Mouse (Mus musculus) forebrain, embryonic 16.5 days (tissue): Measurements from ENCODE around the gene Tradd. TPM values are rescaled to one million over a fixed set of nuclear protein-coding genes. Genes with fewer than 3 reads are reported as not detected.
"Not testable (repeated sequence)": the region's sequence is repeated elsewhere in the genome, so short reads cannot be mapped to it uniquely, and the experiment has no call there.

Experiments
- ATAC-seq: fragments of 200-750 bp; cut with Nextera tagmentation; 2 replicates; pipeline ENCODE4 v1.8.0; 2017; ENCODE audit warnings: mild to moderate bottlenecking, moderate library complexity
- H3K27ac ChIP-seq: fragments of 300-500 bp; sonication (generic); 2 replicates; pipeline ENCODE4 v1.5.1; 2014; ENCODE audit warnings: low read length, control low read depth
- H3K27me3 ChIP-seq: fragments of 300-500 bp; sonication (generic); replicated peaks from 2 replicates; pipeline ENCODE4 v1.6.1; 2014; ENCODE audit warnings: low read length; ENCODE audit not compliant: control insufficient read depth, insufficient read depth
- H3K36me3 ChIP-seq: fragments of 300-500 bp; sonication (generic); 2 replicates; pipeline ENCODE4 v1.6.1; 2014; ENCODE audit not compliant: control insufficient read depth, insufficient read depth
- H3K4me1 ChIP-seq: fragments of 300-500 bp; sonication (generic); replicated peaks from 2 replicates; pipeline ENCODE4 v1.6.1; 2014; ENCODE audit warnings: low read length; ENCODE audit not compliant: control insufficient read depth, insufficient read depth
- H3K4me2 ChIP-seq: fragments of 300-500 bp; sonication (generic); 2 replicates; pipeline ENCODE4 v1.6.1; 2014; ENCODE audit warnings: mild to moderate bottlenecking, low read length, control low read depth
- H3K4me3 ChIP-seq: fragments of 300-500 bp; sonication (generic); replicated peaks from 2 replicates; pipeline ENCODE4 v1.5.1; 2014; ENCODE audit warnings: mild to moderate bottlenecking, low read length, control low read depth
- H3K9ac ChIP-seq: fragments of 300-500 bp; sonication (generic); replicated peaks from 2 replicates; pipeline ENCODE4 v1.6.1; 2014; ENCODE audit warnings: low read depth, low read length, control low read depth
- H3K9me3 ChIP-seq: fragments of 300-500 bp; sonication (generic); 2 replicates; pipeline ENCODE4 v1.6.1; 2016; ENCODE audit warnings: low read length; ENCODE audit not compliant: control insufficient read depth
- WGBS: fragments of 180-500 bp; shearing (Covaris S2); extraction: QIAGEN DNeasy Blood & Tissue Kit; methylation state at CpG from one replicate; pipeline ENCODE4 v1.1.7; 2014; 5-methylcytosine and 5-hydroxymethylcytosine counted together
- polyA plus RNA-seq: library from polyadenylated mRNA; unstranded; fragments of >200 nt; fragmentation: Nextera tagmentation; extraction: Ambion mirVana; gene quantifications from 2 replicates; pipeline ENCODE4 v1.2.1, GENCODE M21; 2015

The Tradd gene
- polyA plus RNA-seq, 1 experiment from 2014 or later, result 27.3 TPM

DNA sequence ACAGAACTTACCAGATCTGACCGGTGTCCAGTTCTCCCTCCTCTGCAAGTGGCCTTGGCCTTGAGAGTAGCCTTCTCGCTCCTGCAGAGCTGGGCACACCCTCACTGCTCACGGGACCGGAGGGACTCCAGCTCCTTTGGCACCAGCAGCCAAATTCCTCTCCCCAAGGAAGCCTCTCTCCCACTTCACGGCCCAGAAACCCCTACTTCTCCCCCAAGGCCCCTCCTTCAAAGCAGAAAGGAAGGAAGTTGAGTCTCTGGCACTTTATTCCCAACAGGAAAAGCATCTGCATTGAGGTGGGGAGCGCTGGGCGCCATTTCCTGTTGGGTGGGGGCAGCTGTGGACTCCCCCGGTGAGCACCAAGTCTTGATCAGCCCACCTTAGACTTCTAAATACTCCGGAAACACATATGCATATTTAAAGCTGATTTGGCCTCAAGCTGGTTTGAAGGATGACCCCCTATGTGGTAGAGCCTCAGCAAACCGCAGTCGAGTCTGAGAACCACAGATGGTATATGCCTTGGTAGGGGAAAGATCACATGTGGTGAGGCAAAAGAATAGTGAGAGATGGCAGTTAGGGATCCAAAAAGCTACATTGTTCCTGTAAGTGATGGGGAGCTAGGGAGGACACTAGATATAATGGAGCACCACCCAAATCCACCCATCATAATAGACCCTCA, 31.6 kb upstream of the Tradd start, which contains the start of gene Exoc3l:
TSS of gene Exoc3l (minus strand) at position 207 of the 679 bp plus-strand sequence.
- 76% methylated on average over 11 of the region's 11 CpGs for WGBS
- Histone ChIP-seq H3K9ac (no peak within 1 kb of the TSS), H3K27ac (no peak within 1 kb of the TSS), H3K9me3 (no peaks in the 10 kb centered on the region), H3K36me3 (peaks cover 9% of the 10 kb centered on the region), H3K27me3 (no peaks in the 10 kb centered on the region), H3K4me3 (no peak within 1 kb of the TSS; the same call in 1 of the 2 replicates), H3K4me2 (peak within 1 kb of the TSS; percentile 89), H3K4me1 (peaks cover 20% of the 10 kb centered on the region)
- ATAC-seq, result no peak

DNA sequence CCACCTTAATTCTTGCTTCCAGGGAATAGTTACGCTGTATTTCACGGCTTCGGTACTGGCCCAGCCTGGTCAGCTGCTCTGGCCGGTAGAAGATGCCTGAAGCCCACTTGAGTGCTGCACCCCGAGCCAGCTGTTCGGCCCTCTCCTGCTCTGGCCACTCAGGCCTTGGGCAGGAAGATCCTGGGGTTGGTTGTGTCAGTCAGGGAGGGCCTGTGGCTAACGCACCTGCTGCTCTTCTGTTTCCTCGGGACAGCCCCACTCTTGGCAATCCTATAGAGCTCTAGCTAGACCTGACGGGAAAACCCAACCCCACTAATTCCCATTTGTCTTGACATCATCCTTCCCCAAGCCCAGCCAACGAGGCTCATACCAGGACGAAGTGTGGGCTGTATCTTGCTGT, 30.8 kb upstream of the Tradd start:
- H3K27me3 ChIP-seq, result no peaks in the 10 kb centered on the region
- peaks cover 6% of the 10 kb centered on the region for H3K36me3 ChIP-seq
- no peak overlapping the region for H3K4me3 ChIP-seq
- 74% methylated on average over 11 of the region's 11 CpGs for WGBS
- no peaks in the 10 kb centered on the region for H3K9me3 ChIP-seq
- peaks cover 27% of the 10 kb centered on the region for H3K4me1 ChIP-seq
- ATAC-seq, result no peak
- H3K27ac ChIP-seq, result no peak overlapping the region
- H3K9ac ChIP-seq, result no peak overlapping the region
- H3K4me2 ChIP-seq, result no peak overlapping the region

DNA sequence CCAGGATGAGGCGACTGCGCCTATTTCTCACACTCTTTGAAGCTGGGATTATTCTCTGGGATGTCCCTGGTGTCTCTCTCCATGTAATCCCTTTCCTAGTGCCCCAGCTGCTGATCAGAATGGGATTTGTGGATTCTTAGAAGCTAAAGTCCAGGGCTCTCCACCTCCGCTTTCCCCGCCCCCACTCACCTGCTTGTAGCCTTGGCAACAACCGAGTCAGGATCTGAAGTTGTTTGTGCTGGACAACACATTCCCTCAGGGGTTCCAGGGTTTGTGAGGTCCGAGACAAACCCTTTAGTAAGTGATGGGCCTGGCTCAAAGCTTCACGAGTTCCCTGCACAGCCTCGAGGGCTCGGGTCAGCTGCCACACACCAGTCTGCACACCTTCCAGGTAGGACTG, 30.4 kb upstream of the Tradd start:
- Histone ChIP-seq H3K27ac (no peak overlapping the region), H3K9ac (no peak overlapping the region), H3K4me1 (peaks cover 32% of the 10 kb centered on the region), H3K4me2 (no peak overlapping the region), H3K4me3 (no peak overlapping the region), H3K9me3 (no peaks in the 10 kb centered on the region), H3K36me3 (peaks cover 1% of the 10 kb centered on the region), H3K27me3 (no peaks in the 10 kb centered on the region)
- no peak for ATAC-seq
- WGBS, result 65% methylated on average over 9 of the region's 9 CpGs

DNA sequence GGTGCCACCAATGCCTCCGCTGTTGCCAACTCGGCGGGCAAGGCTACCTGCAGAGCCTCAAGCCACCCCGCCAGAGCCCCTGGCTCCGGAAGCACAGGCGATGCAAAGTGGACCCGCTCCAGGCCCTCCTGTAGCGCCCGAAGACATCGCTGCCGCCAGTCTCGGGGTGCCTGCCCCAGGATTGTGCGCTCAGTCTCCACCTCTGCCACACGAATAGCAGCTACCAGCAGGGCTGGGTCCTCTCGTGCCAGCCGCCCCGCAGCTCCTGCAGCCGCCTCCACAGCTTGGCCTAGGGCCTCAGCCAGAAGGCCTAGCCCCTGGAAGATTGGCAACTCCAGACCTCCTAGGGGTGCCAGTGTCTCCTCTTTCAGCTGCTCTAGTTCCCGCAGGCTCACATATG, 29.0 kb upstream of the Tradd start:
- 69% methylated on average over 19 of the region's 19 CpGs for WGBS
- Histone ChIP-seq H3K4me2 (no peak overlapping the region), H3K9ac (no peak overlapping the region), H3K9me3 (no peaks in the 10 kb centered on the region), H3K36me3 (no peaks in the 10 kb centered on the region), H3K27ac (no peak overlapping the region), H3K4me3 (no peak overlapping the region), H3K4me1 (peaks cover 26% of the 10 kb centered on the region), H3K27me3 (no peaks in the 10 kb centered on the region)
- ATAC-seq, result no peak

DNA sequence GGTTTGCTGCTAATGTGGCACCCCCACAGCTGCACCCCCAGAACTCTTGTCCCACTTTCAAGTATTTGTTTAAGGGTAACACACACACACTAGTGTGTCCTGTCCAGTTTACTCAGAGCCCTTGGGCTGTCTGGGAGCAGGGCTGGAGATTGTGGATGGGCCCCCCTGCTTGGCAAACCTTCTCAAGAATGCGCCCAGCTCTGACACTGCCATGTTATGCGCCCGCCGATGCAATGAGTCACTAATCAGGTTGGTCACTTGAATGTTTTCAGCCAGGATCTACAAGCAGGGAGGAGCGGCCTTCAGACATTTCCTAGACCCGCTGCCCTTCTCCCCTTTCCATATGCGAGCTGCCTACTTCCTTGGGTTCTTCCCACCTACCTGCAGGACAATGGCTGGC, 28.1 kb upstream of the Tradd start:
- Histone ChIP-seq H3K27me3 (no peaks in the 10 kb centered on the region), H3K9me3 (no peaks in the 10 kb centered on the region), H3K4me1 (peaks cover 31% of the 10 kb centered on the region), H3K4me2 (no peak overlapping the region), H3K36me3 (no peaks in the 10 kb centered on the region), H3K4me3 (no peak overlapping the region), H3K27ac (no peak overlapping the region), H3K9ac (no peak overlapping the region)
- 80% methylated on average over 7 of the region's 7 CpGs for WGBS
- no peak for ATAC-seq

DNA sequence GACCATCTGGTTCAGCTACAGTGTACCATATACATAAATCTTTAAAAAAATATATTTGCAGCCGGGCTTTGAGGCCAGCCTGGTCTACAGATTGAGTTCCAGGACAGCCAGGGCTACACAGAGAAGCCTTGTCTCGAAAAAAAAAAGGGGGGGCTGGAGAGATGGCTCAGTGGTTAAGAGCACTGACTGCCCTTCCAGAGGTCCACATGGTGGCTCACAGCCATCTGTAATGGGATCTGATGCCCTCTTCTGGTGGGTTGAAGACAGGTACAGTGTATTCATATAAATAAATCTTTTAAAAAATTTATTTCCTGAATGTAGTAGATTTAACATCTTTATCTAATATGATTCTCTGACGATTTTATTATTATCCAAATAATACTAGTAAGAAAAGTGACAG, 27.4 kb upstream of the Tradd start:
- H3K4me2 ChIP-seq, H3K4me3 ChIP-seq, H3K27ac ChIP-seq, ATAC-seq, H3K9me3 ChIP-seq, H3K36me3 ChIP-seq, H3K9ac ChIP-seq, H3K27me3 ChIP-seq: not testable (repeated sequence)
- 71% methylated on average over 3 of the region's 3 CpGs for WGBS
- peaks cover 33% of the 10 kb centered on the region for H3K4me1 ChIP-seq

DNA sequence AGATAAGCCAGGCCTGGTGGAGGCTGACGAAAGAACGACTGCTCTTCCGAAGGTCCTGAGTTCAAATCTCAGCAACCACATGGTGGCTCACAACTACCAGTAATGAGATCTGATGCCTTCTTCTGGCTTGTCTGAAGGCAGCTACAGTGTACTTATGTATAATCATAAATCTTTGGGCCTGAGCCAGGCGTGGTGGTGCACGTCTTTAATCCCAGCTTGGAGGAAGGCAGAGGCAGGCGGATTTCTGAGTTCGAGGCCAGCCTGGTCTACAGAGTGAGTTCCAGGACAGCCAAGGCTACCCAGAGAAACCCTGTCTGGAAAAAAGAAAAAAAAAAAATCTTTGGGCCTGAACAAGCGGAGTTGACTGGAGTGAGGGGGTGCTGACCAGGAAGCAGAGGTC, 27.0 kb upstream of the Tradd start:
- not testable (repeated sequence) for H3K9me3 ChIP-seq, H3K36me3 ChIP-seq, H3K27ac ChIP-seq, ATAC-seq, H3K9ac ChIP-seq, H3K27me3 ChIP-seq, H3K4me2 ChIP-seq, H3K4me3 ChIP-seq
- WGBS, result 88% methylated on average over 8 of the region's 8 CpGs
- peaks cover 38% of the 10 kb centered on the region for H3K4me1 ChIP-seq

DNA sequence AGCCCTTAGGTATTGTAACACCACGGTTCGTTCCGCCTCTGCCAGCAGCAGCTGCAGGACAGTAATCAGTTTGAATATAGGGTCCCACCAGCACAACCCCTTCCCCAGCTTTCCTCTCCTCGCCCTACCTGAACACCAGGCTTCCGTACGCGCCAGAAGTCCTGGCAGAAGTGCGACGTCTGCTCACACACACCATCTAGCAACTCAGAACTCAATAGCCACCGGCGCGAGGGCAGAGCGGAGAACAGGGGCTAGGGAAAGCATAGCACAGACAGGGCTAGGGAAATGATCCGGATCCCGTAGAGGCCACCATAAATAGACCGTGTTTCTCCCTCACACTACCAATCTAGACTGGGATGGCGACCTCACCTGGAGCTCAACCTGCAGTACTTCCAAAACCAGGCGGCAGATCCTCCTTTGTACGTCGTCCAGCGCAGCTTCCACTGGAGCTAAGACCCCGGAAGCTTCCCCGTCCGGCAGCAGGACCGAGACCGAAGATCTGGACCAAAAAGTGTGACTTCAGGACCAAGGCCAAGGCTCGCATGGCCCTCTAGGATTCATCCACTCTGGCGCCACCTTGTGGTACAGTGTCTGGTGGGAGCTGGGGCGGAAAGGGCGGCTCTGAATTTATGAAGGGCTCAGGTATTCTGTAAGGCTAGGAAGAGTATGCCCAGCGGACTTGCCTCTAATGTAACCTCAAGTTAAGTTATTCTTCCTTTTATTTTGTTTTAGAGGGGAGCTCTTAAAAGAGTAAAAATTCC, 26.3 kb upstream of the Tradd start:
- Histone ChIP-seq H3K4me3 (peak overlapping the region; percentile 61), H3K27me3 (no peaks in the 10 kb centered on the region), H3K36me3 (no peaks in the 10 kb centered on the region), H3K27ac (no peak overlapping the region), H3K9me3 (no peaks in the 10 kb centered on the region), H3K4me2 (peak overlapping the region; percentile 84), H3K4me1 (peaks cover 44% of the 10 kb centered on the region), H3K9ac (peak overlapping the region; percentile 59)
- WGBS, result 4% methylated on average over 31 of the region's 31 CpGs
- no peak for ATAC-seq

DNA sequence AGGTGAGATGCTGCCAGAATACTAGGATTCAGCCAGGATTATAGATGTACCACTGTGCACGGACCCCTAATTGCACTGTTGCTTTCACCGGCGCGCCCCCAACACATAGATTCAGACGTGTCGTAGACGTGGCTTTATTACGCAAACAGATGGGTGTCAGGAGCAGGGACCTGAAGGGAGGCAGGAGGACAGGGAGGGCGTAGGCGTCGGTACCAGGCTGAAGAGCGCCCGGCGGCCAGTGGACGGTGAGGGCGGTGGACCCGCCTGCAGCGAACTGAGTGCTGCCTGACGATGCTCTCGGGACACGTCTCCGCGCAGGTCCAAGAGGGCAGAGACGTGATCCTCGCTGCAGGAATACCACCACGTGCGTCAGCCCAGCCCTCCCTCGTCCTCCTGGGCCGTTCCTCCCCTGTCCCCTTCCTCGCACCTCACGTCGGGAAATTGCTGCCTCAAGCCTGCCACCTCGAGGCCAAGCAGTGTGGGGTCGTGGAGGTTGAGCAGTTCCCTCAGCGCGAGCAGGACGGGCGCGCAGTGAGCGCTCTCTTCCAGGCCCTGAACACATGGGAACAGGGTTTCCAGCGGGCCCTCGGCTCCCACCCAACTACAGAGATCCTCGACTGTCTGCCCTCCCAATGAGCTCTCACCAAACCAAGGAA, 25.5 kb upstream of the Tradd start, which contains the start of gene 4931428F04Rik:
TSS of gene 4931428F04Rik (minus strand) at position 60 of the 656 bp plus-strand sequence.
- Histone ChIP-seq H3K27ac (peak within 1 kb of the TSS; percentile 91), H3K4me1 (peaks cover 50% of the 10 kb centered on the region)
- peak; percentile 16 for ATAC-seq

More for the DNA sequence above, 25.5 kb upstream of the Tradd start, which contains the start of gene 4931428F04Rik:
- WGBS, result 1% methylated on average over 43 of the region's 43 CpGs
- peak within 1 kb of the TSS; percentile 59 for H3K9ac ChIP-seq
- H3K4me3 ChIP-seq, result peak within 1 kb of the TSS; percentile 61
- H3K4me2 ChIP-seq, result peak within 1 kb of the TSS; percentile 84
- no peaks in the 10 kb centered on the region for H3K36me3 ChIP-seq
- H3K9me3 ChIP-seq, result no peaks in the 10 kb centered on the region
- no peaks in the 10 kb centered on the region for H3K27me3 ChIP-seq
